Mouse (Mus musculus) spleen, postnatal 4 days (tissue): Measurements from ENCODE around the gene Chmp2b.

Experiments used
- DNase-seq, 2 experiments: peaks; one replicate each; pipeline ENCODE4 v3.0.0; 2022; ENCODE audit warnings: low spot score in 2 of 2

The Chmp2b gene

GRCm38 (mm10) chr16:65561963-65562863, at the start of gene Chmp2b:
Gene Chmp2b (minus strand): TSS chr16:65562726.
- DNase-seq, result peak; percentile 77 to 89

- DNase-seq, result no peak
Observed at GRCm38 (mm10) chr16:65611678-65612077, 49.2 kb upstream of the Chmp2b start.

- no peak for DNase-seq
Observed at GRCm38 (mm10) chr16:65600798-65601197, 38.3 kb upstream of the Chmp2b start.

GRCm38 (mm10) chr16:65586111-65586865, 23.8 kb upstream of the Chmp2b start:
- DNase-seq, result no peak

GRCm38 (mm10) chr16:65585699-65586098, 23.2 kb upstream of the Chmp2b start:
- no peak for DNase-seq

GRCm38 (mm10) chr16:65577298-65578029, 14.9 kb upstream of the Chmp2b start:
- DNase-seq, result no peak

- DNase-seq, result no peak
Observed at GRCm38 (mm10) chr16:65568853-65569252, 6.3 kb upstream of the Chmp2b start.

- DNase-seq, result no peak
Observed at GRCm38 (mm10) chr16:65564951-65565350, 2.4 kb upstream of the Chmp2b start.

GRCm38 (mm10) chr16:65564306-65564705, 1.8 kb upstream of the Chmp2b start:
- no peak for DNase-seq

- no peak for DNase-seq
Observed at GRCm38 (mm10) chr16:65562864-65563206, 309 bp upstream of the Chmp2b start.

- DNase-seq, result no peak
Observed at GRCm38 (mm10) chr16:65560996-65561962, 1.2 kb downstream of the Chmp2b start.

GRCm38 (mm10) chr16:65559591-65559990, 2.9 kb downstream of the Chmp2b start:
- no peak for DNase-seq

- DNase-seq, result no peak
Observed at GRCm38 (mm10) chr16:65557369-65557768, 5.2 kb downstream of the Chmp2b start.

- no peak for DNase-seq
Observed at GRCm38 (mm10) chr16:65554267-65554666, 8.3 kb downstream of the Chmp2b start.

- no peak for DNase-seq
Observed at GRCm38 (mm10) chr16:65550814-65551213, 11.7 kb downstream of the Chmp2b start.

- no peak for DNase-seq
Observed at GRCm38 (mm10) chr16:65548960-65549359, 13.6 kb downstream of the Chmp2b start.

- DNase-seq, result no peak
Observed at GRCm38 (mm10) chr16:65543676-65544293, 18.7 kb downstream of the Chmp2b start.

GRCm38 (mm10) chr16:65533315-65533999, 29.1 kb downstream of the Chmp2b start:
- no peak for DNase-seq

GRCm38 (mm10) chr16:65531663-65532062, 30.9 kb downstream of the Chmp2b start:
- no peak for DNase-seq

GRCm38 (mm10) chr16:65529589-65529988, 32.9 kb downstream of the Chmp2b start:
- DNase-seq, result no peak
